Mouse (Mus musculus) ES-E14 (cell line): Measurements from ENCODE around the gene Igfn1. TPM values are rescaled to one million over a fixed set of nuclear protein-coding genes. Genes with fewer than 3 reads are reported as not detected.

ENCODE experiments used
- DNase-seq: peaks from one replicate; pipeline ENCODE4 v3.0.0-alpha.2; 2013; ENCODE audit warnings: low read depth, low spot score
- H3K27ac ChIP-seq: 2 replicates; pipeline ENCODE4 v1.5.1; 2012; ENCODE audit warnings: low read depth, mild to moderate bottlenecking, low read length, moderate library complexity, mixed read lengths; ENCODE audit not compliant: poor library complexity, insufficient read depth, severe bottlenecking
- H3K36me3 ChIP-seq: 2 replicates; pipeline ENCODE4 v1.6.1; 2012; ENCODE audit warnings: mild to moderate bottlenecking, low read length, moderate library complexity, mixed read lengths; ENCODE audit not compliant: control insufficient read depth, poor library complexity, insufficient read depth, severe bottlenecking
- H3K4me1 ChIP-seq, 2 experiments: fragments of 150-350 bp in 1 of 2; sonication (generic) in 1 of 2; 2 replicates each; pipeline ENCODE4 v1.6.1; 2012; ENCODE audit warnings: low read length in 2 of 2, mild to moderate bottlenecking in 1 of 2, mixed read lengths in 1 of 2; ENCODE audit not compliant: control insufficient read depth in 2 of 2, insufficient read depth in 2 of 2, poor library complexity in 1 of 2
- H3K4me3 ChIP-seq, 2 experiments: fragments of 150-350 bp in 1 of 2; sonication (generic) in 1 of 2; 2 replicates each; pipeline ENCODE4 v1.5.1; 2012; ENCODE audit warnings: low read length in 2 of 2, low read depth in 1 of 2, mild to moderate bottlenecking in 1 of 2, mixed read lengths in 1 of 2; ENCODE audit not compliant: insufficient read depth in 1 of 2, poor library complexity in 1 of 2, severe bottlenecking in 1 of 2
- H3K9ac ChIP-seq: 2 replicates; pipeline ENCODE4 v1.6.1; 2012; ENCODE audit warnings: low read depth, mild to moderate bottlenecking, low read length, mixed read lengths; ENCODE audit not compliant: poor library complexity, insufficient read depth, severe bottlenecking
- H3K9me3 ChIP-seq: fragments of 150-350 bp; sonication (generic); 2 replicates; pipeline ENCODE4 v1.6.1; 2012; ENCODE audit warnings: low read depth, mild to moderate bottlenecking, low read length; ENCODE audit not compliant: control insufficient read depth, insufficient read depth
- CHD2 ChIP-seq: IDR thresholded peaks from 2 replicates; pipeline ENCODE4 v1.6.1; 2014; ENCODE audit warnings: mild to moderate bottlenecking, low read depth, low read length, inconsistent platforms
- HCFC1 ChIP-seq: IDR thresholded peaks from 2 replicates; pipeline ENCODE4 v1.6.1; 2012; ENCODE audit warnings: low read length, inconsistent platforms, borderline replicate concordance; ENCODE audit not compliant: insufficient read depth
- MAFK ChIP-seq: IDR thresholded peaks from 2 replicates; pipeline ENCODE4 v1.6.1; 2014; ENCODE audit warnings: mild to moderate bottlenecking, low read depth, low read length, inconsistent platforms; ENCODE audit not compliant: insufficient read depth
- ZC3H11A ChIP-seq: IDR thresholded peaks from 2 replicates; pipeline ENCODE4 v1.6.1; 2012; ENCODE audit warnings: low read depth, mild to moderate bottlenecking, inconsistent platforms, low read length, borderline replicate concordance
- ZNF384 ChIP-seq: IDR thresholded peaks from 2 replicates; pipeline ENCODE4 v1.6.1; 2012; ENCODE audit warnings: low read depth, low read length, inconsistent platforms
- in situ Hi-C, 2 experiments: fragments of 600-800 bp; cut with MboI; formaldehyde crosslinking; loops; one replicate each; pipeline ENCODE4 v1.15.1; 2025; ENCODE audit warnings: low sequenced_read_pairs in 2 of 2, inconsistent platforms in 1 of 2; ENCODE audit not compliant: unreplicated experiment in 2 of 2
- total RNA-seq: library from RNA; depleted of rRNA; stranded (reverse); fragments of 300-350 nt; gene quantifications from 2 replicates; pipeline ENCODE4 v1.2.3, GENCODE M21; 2012

Igfn1 gene
- total RNA-seq, 1 experiment: 0.04 TPM

DNA sequence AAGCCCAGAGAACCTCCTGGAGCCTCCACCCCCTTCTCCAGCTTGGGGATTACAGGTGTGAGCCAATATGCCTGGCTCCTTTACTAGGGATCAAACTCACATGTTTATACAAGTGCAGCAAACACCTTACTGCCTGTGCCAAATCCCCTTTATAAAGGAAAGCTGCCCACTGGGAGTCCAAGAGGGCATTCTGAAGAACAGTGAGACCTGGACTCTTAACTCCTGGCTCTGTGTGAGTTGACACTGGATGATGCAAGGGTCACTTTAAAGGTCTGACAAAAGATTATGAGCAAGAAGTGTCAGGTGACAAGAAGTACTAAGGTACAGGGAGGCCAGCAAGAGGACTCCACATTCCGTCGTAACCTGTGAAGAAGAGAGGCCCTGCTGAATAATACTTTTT, 4.7 kb downstream of the Igfn1 start:
- no peak overlapping the region for H3K4me3 ChIP-seq
- TF ChIP-seq CHD2 (no peak), ZNF384 (no peak), ZC3H11A (no peak), MAFK (no peak), HCFC1 (no peak)
- in situ Hi-C loops: no loop called here
- no peak for DNase-seq
- H3K9me3 ChIP-seq: no peaks in the 10 kb centered on the region
- H3K9ac ChIP-seq: no peak overlapping the region
- H3K4me1 ChIP-seq: no peaks in the 10 kb centered on the region
- no peak overlapping the region for H3K27ac ChIP-seq
- no peaks in the 10 kb centered on the region for H3K36me3 ChIP-seq

DNA sequence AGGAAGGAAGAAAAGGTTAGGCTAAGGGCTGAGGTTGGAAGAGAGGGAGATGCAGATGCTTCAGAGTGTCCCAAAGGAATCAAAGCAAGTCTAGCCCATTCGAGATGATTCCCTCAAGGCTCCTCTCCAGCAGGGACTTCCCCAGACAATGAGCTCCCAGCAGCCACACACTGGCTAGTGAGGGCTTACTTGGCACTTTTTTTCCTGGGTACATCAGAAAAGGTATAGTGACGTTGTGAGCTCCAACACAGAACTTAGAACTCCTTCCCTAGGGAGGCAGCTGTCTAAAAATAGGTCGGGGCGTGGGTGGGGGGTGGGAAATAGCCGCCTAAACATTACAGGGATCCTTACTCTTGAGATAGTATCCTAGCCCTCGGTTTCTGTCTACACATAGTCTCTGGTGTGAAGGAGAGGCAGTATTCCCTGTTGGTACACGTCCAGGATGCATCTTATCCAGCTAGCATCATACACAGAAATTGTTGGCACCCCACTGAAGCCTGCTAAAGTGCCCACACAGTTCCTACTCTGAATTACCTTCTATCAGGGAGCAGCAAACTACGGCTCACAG, 6.3 kb downstream of the Igfn1 start:
- no peak overlapping the region for H3K9ac ChIP-seq
- no peaks in the 10 kb centered on the region for H3K4me1 ChIP-seq
- no peaks in the 10 kb centered on the region for H3K9me3 ChIP-seq
- in situ Hi-C loops: no loop called here
- DNase-seq: no peak
- H3K36me3 ChIP-seq: no peaks in the 10 kb centered on the region
- no peak overlapping the region for H3K4me3 ChIP-seq
- no peak overlapping the region for H3K27ac ChIP-seq
- TF ChIP-seq CHD2 (no peak), MAFK (no peak), ZNF384 (no peak), HCFC1 (no peak), ZC3H11A (no peak)

DNA sequence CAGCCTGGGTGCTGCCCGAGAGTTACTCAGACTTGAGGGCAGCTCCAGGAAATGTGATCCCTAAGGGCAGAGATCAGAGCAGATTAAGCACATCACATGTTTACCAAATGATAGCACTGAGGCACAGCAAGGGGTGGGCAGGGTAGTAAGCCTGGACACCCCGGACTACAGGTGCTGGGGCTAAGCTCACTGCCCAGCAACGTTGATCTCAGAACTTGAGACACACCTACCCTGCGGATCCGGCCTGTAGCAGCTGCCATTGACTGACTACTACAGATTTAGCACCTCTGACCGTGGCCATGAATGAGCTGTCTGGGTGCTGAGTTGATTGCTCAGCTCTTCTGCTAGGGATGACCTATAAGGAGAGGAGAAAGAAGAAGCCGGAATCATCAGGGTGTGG, 8.6 kb downstream of the Igfn1 start:
- no peaks in the 10 kb centered on the region for H3K9me3 ChIP-seq
- no peak for DNase-seq
- TF ChIP-seq HCFC1 (no peak), ZC3H11A (no peak), ZNF384 (no peak), CHD2 (no peak), MAFK (no peak)
- H3K4me3 ChIP-seq: no peak overlapping the region
- no peak overlapping the region for H3K27ac ChIP-seq
- H3K36me3 ChIP-seq: no peaks in the 10 kb centered on the region
- H3K9ac ChIP-seq: no peak overlapping the region
- H3K4me1 ChIP-seq: no peaks in the 10 kb centered on the region
- in situ Hi-C loops: no loop called here

- in situ Hi-C loops: no loop called here
- H3K4me1 ChIP-seq: no peaks in the 10 kb centered on the region
- H3K9ac ChIP-seq: no peak overlapping the region
- H3K9me3 ChIP-seq: no peaks in the 10 kb centered on the region
- H3K27ac ChIP-seq: no peak overlapping the region
- DNase-seq: no peak
- H3K4me3 ChIP-seq: no peak overlapping the region
- TF ChIP-seq MAFK: no peak
- TF ChIP-seq ZC3H11A: no peak
- no peak for TF ChIP-seq ZNF384
- H3K36me3 ChIP-seq: no peaks in the 10 kb centered on the region
These were observed 12.7 kb downstream of the Igfn1 start for GRCm38 (mm10) chr1:135993470-135993869.

DNA sequence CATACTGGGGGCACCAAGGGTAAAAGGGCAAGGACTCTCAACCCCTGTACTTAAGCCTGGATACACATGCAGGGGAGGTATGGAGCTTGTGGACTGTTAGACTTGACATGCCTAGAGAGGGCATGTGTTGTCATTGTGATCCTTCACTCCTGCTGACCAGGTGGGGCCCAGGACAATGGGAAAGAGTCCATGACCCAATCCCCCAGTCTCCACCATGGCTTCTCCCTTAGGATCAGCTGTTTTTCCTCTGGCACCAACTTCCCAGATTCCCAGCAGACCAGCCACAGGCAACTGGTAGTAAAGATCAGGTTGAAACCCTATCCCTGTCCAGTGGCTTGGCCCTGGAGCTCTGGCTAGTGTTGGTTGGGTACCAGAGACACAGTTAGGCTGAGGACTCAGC, 16.3 kb downstream of the Igfn1 start:
- in situ Hi-C loops: no loop called here
- Histone ChIP-seq H3K9me3 (no peaks in the 10 kb centered on the region), H3K9ac (no peak overlapping the region), H3K4me1 (no peaks in the 10 kb centered on the region), H3K27ac (no peak overlapping the region), H3K36me3 (no peaks in the 10 kb centered on the region), H3K4me3 (no peak overlapping the region)
- DNase-seq: no peak
- no peak for TF ChIP-seq CHD2
- no peak for TF ChIP-seq ZC3H11A
- TF ChIP-seq HCFC1: no peak
- no peak for TF ChIP-seq ZNF384
- TF ChIP-seq MAFK: no peak
